Mouse (Mus musculus) liver, embryonic 14.5 days (tissue): ENCODE results near the gene Tox2. TPM values are rescaled to one million over a fixed set of nuclear protein-coding genes. Genes with fewer than 3 reads are reported as not detected.

Source experiments
- ATAC-seq: fragments of 200-750 bp; cut with Nextera tagmentation; 2 replicates; pipeline ENCODE4 v1.8.0; 2017; ENCODE audit warnings: moderate number of reproducible peaks, mild to moderate bottlenecking, moderate library complexity; ENCODE audit not compliant: insufficient read depth
- DNase-seq, 3 experiments: peaks; one replicate each; pipeline ENCODE4 v3.0.0-alpha.2; 2012 to 2013; ENCODE audit warnings: low read depth in 3 of 3, low spot score in 3 of 3
- H3K27ac ChIP-seq: fragments of 300-500 bp; sonication (generic); 2 replicates; pipeline ENCODE4 v1.5.1; 2014; ENCODE audit warnings: moderate library complexity, mild to moderate bottlenecking, control low read depth, inconsistent platforms
- H3K27me3 ChIP-seq: fragments of 300-500 bp; sonication (generic); 2 replicates; pipeline ENCODE4 v1.6.1; 2014; ENCODE audit warnings: mild to moderate bottlenecking, low read length, moderate library complexity; ENCODE audit not compliant: control insufficient read depth, insufficient read depth
- H3K36me3 ChIP-seq: fragments of 300-500 bp; sonication (generic); replicated peaks from 2 replicates; pipeline ENCODE4 v1.6.1; 2014; ENCODE audit warnings: low read depth; ENCODE audit not compliant: control insufficient read depth, insufficient read depth
- H3K4me1 ChIP-seq, 2 experiments: fragments of 200-500 bp in 1 of 2; fragments of 300-500 bp in 1 of 2; sonication (generic) in 1 of 2; replicated peaks; 2 replicates each; pipeline ENCODE4 v1.6.1; 2012 to 2014; ENCODE audit warnings: antibody characterized with exemption in 1 of 2, inconsistent platforms in 1 of 2, low read length in 1 of 2; ENCODE audit not compliant: control insufficient read depth in 2 of 2, insufficient read depth in 2 of 2
- H3K4me2 ChIP-seq: fragments of 300-500 bp; sonication (generic); 2 replicates; pipeline ENCODE4 v1.6.1; 2014; ENCODE audit warnings: low read depth, mild to moderate bottlenecking, control low read depth, moderate library complexity
- H3K4me3 ChIP-seq, 2 experiments: fragments of 200-500 bp in 1 of 2; fragments of 300-500 bp in 1 of 2; sonication (generic) in 1 of 2; 2 replicates each; pipeline ENCODE4 v1.5.1; 2012 to 2014; ENCODE audit warnings: low read depth in 2 of 2, low read length in 2 of 2, mild to moderate bottlenecking in 2 of 2, control low read depth in 1 of 2, inconsistent platforms in 1 of 2, moderate library complexity in 1 of 2; ENCODE audit not compliant: insufficient read depth in 1 of 2
- H3K9ac ChIP-seq: fragments of 300-500 bp; sonication (generic); replicated peaks from 2 replicates; pipeline ENCODE4 v1.6.1; 2014; ENCODE audit warnings: mild to moderate bottlenecking, control low read depth, moderate library complexity
- H3K9me3 ChIP-seq: fragments of 300-500 bp; sonication (generic); 2 replicates; pipeline ENCODE4 v1.6.1; 2016; ENCODE audit warnings: low read length, mixed read lengths; ENCODE audit not compliant: control insufficient read depth
- CTCF ChIP-seq: IDR thresholded peaks from 2 replicates; pipeline ENCODE4 v1.5.1; 2016; ENCODE audit warnings: antibody characterized with exemption, low read depth, control low read depth
- EP300 ChIP-seq: IDR thresholded peaks from 2 replicates; pipeline ENCODE4 v1.6.1; 2016; ENCODE audit warnings: antibody characterized with exemption, low read depth
- WGBS: fragments of 180-500 bp; shearing (Covaris S2); extraction: QIAGEN DNeasy Blood & Tissue Kit; methylation state at CpG from one replicate; pipeline ENCODE4 v1.1.7; 2014; ENCODE audit not compliant: insufficient replicate concordance; 5-methylcytosine and 5-hydroxymethylcytosine counted together
- polyA plus RNA-seq, 2 experiments: library from polyadenylated mRNA; depleted of rRNA in 1 of 2; stranded (reverse) in 1 of 2; unstranded in 1 of 2; fragments of >200 nt; fragmentation: Nextera tagmentation in 1 of 2; extraction: Ambion mirVana in 1 of 2; gene quantifications; 2 replicates each; pipeline versions ENCODE4 v1.2.1 to v1.2.3; 2012 to 2014

Gene Tox2
- polyA plus RNA-seq, 2 experiments: 0.25 to 0.71 TPM

- Histone ChIP-seq H3K9ac (no peak overlapping the region), H3K4me1 (peaks cover 0 to 9% of the 10 kb centered on the region in 2 experiments; a peak in 1 of 4 replicates), H3K27ac (no peak overlapping the region), H3K4me3 (no peak overlapping the region), H3K9me3 (no peaks in the 10 kb centered on the region), H3K36me3 (no peaks in the 10 kb centered on the region), H3K4me2 (no peak overlapping the region), H3K27me3 (no peaks in the 10 kb centered on the region)
- TF ChIP-seq CTCF (no peak), EP300 (no peak)
- WGBS: 47% methylated on average over 16 of the region's 23 CpGs
- ATAC-seq: no peak
- DNase-seq: no peak
Measured at GRCm38 (mm10) chr2:163280636-163281322, 77.9 kb downstream of the Tox2 start.

DNA sequence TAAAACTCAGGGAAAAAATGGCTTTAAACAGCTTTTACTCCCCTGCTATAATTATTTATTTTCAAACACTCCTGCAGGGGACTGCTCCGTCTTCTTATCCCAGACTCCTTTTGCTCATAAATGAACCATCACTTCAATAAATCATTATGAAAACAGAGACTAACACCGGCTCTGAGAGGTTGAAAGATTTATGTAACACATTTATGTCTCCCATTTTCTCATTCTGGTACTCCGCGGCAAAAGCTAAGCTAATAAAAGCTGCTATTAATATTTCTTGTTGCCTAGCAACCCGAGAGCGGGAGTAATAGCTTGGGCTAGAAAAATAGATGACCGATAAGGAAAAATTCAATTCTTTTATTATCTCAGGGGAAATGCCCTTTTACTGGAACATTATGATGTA is 81.9 kb downstream of the Tox2 start:
- no peak overlapping the region for H3K4me2 ChIP-seq
- no peak overlapping the region for H3K4me3 ChIP-seq
- H3K9me3 ChIP-seq: no peaks in the 10 kb centered on the region
- WGBS: 57% methylated on average over 7 of the region's 7 CpGs
- DNase-seq (no peak), ATAC-seq (no peak)
- no peak overlapping the region for H3K27ac ChIP-seq
- H3K4me1 ChIP-seq: peaks cover 0 to 6% of the 10 kb centered on the region in 2 experiments; a peak in 2 of 4 replicates
- H3K9ac ChIP-seq: no peak overlapping the region
- H3K27me3 ChIP-seq: no peaks in the 10 kb centered on the region
- H3K36me3 ChIP-seq: no peaks in the 10 kb centered on the region
- TF ChIP-seq CTCF (no peak), EP300 (no peak)

GRCm38 (mm10) chr2:163285335-163285734 is 82.4 kb downstream of the Tox2 start:
- H3K4me2 ChIP-seq: peak overlapping the region; percentile 20; the same call in 1 of the 2 replicates
- no peaks in the 10 kb centered on the region for H3K36me3 ChIP-seq
- H3K4me3 ChIP-seq: no peak overlapping the region
- DNase-seq (no peak), ATAC-seq (no peak)
- no peaks in the 10 kb centered on the region for H3K9me3 ChIP-seq
- H3K9ac ChIP-seq: no peak overlapping the region
- no peak overlapping the region for H3K27ac ChIP-seq
- H3K4me1 ChIP-seq: peaks cover 0 to 5% of the 10 kb centered on the region in 2 experiments; a peak in 2 of 4 replicates
- WGBS: 12% methylated on average over 9 of the region's 9 CpGs
- TF ChIP-seq EP300 (no peak), CTCF (no peak)
- H3K27me3 ChIP-seq: no peaks in the 10 kb centered on the region

- WGBS: 30% methylated on average over 7 of the region's 7 CpGs
- Histone ChIP-seq H3K27ac (no peak overlapping the region), H3K4me3 (no peak overlapping the region), H3K9me3 (no peaks in the 10 kb centered on the region), H3K4me1 (peaks cover 0 to 5% of the 10 kb centered on the region in 2 experiments; a peak in 2 of 4 replicates), H3K9ac (no peak overlapping the region), H3K36me3 (no peaks in the 10 kb centered on the region), H3K4me2 (peak overlapping the region; percentile 20; the same call in 1 of the 2 replicates), H3K27me3 (no peaks in the 10 kb centered on the region)
- DNase-seq (no peak), ATAC-seq (0 out of 2 replicates have a peak, but pooled peaks have one; percentile 45)
- TF ChIP-seq EP300 (no peak), CTCF (no peak)
Measured at GRCm38 (mm10) chr2:163285762-163286161, 82.8 kb downstream of the Tox2 start.

- peaks cover 0 to 5% of the 10 kb centered on the region in 2 experiments; a peak in 1 of 4 replicates for H3K4me1 ChIP-seq
- DNase-seq (no peak), ATAC-seq (no peak)
- H3K27me3 ChIP-seq: no peaks in the 10 kb centered on the region
- no peak overlapping the region for H3K4me3 ChIP-seq
- H3K27ac ChIP-seq: no peak overlapping the region
- no peaks in the 10 kb centered on the region for H3K36me3 ChIP-seq
- H3K9me3 ChIP-seq: no peaks in the 10 kb centered on the region
- 24% methylated on average over 21 of the region's 21 CpGs for WGBS
- no peak overlapping the region for H3K9ac ChIP-seq
- TF ChIP-seq CTCF (no peak), EP300 (no peak)
- no peak overlapping the region for H3K4me2 ChIP-seq
Measured at GRCm38 (mm10) chr2:163288881-163289379, 86.0 kb downstream of the Tox2 start.
